Mouse (Mus musculus): Measurements from ENCODE around the gene Cbln3. TPM values are rescaled to one million over a fixed set of nuclear protein-coding genes. Genes with fewer than 3 reads are reported as not detected.

The Cbln3 gene
- polyA plus RNA-seq, 1 experiment from 2014 or later = 0.45 TPM

DNA sequence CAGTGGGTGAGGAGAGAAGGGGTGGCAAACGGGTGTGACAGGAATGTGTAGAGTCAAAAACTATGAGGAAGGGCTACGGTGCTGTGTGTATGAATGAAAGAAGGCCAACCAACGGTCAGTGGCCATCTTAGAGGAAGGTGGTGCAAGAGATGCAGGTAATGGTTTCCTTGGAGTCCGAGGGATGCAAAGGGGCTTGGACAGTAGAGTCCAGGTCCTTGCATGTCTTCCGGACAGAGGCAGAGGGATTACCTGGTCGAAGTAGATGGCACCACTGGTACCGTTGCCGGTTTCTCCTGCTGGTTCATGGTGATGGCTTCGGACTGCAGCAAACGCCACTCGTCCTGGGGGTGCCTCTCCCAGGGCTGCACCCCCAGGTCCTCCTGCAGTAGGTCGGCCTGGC lies 529 bp downstream of the Cbln3 start:
- 88% methylated on average over 12 of the region's 12 CpGs for WGBS
- H3K9me3 ChIP-seq (ENCODE audit: control insufficient read depth, low read depth, low read length) = no peaks in the 10 kb centered on the region
- no peak overlapping the region for H3K4me2 ChIP-seq (replicated peaks; ENCODE audit: low read depth, low read length)
- peaks cover 24% of the 10 kb centered on the region for H3K36me3 ChIP-seq (ENCODE audit: control insufficient read depth, insufficient read depth, low read length)
- H3K27me3 ChIP-seq (ENCODE audit: control insufficient read depth, insufficient read depth, low read length) = no peaks in the 10 kb centered on the region
- no peak overlapping the region for H3K4me3 ChIP-seq (ENCODE audit: low read depth, low read length)
- peak overlapping the region; percentile 95 for H3K27ac ChIP-seq (ENCODE audit: low read length)
- no peak overlapping the region for H3K9ac ChIP-seq (replicated peaks; ENCODE audit: low read depth, low read length)
- no peak for ATAC-seq (ENCODE audit: insufficient number of reproducible peaks, insufficient read depth, low FRiP score, low read depth)
- H3K4me1 ChIP-seq (ENCODE audit: control insufficient read depth, insufficient read depth, low read length) = peaks cover 26% of the 10 kb centered on the region

- no peak for ATAC-seq (ENCODE audit: insufficient number of reproducible peaks, insufficient read depth, low FRiP score, low read depth)
- H3K27ac ChIP-seq (ENCODE audit: low read length) = peak overlapping the region; percentile 63; the same call in 1 of the 2 replicates
- no peak overlapping the region for H3K4me3 ChIP-seq (ENCODE audit: low read depth, low read length)
- no peak overlapping the region for H3K9ac ChIP-seq (replicated peaks; ENCODE audit: low read depth, low read length)
- 91% methylated on average over 13 of the region's 13 CpGs for WGBS
- H3K9me3 ChIP-seq (ENCODE audit: control insufficient read depth, low read depth, low read length) = no peaks in the 10 kb centered on the region
- no peak overlapping the region for H3K4me2 ChIP-seq (replicated peaks; ENCODE audit: low read depth, low read length)
- H3K4me1 ChIP-seq (ENCODE audit: control insufficient read depth, insufficient read depth, low read length) = peaks cover 26% of the 10 kb centered on the region
- H3K36me3 ChIP-seq (ENCODE audit: control insufficient read depth, insufficient read depth, low read length) = peaks cover 20% of the 10 kb centered on the region
- no peaks in the 10 kb centered on the region for H3K27me3 ChIP-seq (ENCODE audit: control insufficient read depth, insufficient read depth, low read length)
Measured at GRCm38 (mm10) chr14:55883149-55883661, 987 bp downstream of the Cbln3 start.

DNA sequence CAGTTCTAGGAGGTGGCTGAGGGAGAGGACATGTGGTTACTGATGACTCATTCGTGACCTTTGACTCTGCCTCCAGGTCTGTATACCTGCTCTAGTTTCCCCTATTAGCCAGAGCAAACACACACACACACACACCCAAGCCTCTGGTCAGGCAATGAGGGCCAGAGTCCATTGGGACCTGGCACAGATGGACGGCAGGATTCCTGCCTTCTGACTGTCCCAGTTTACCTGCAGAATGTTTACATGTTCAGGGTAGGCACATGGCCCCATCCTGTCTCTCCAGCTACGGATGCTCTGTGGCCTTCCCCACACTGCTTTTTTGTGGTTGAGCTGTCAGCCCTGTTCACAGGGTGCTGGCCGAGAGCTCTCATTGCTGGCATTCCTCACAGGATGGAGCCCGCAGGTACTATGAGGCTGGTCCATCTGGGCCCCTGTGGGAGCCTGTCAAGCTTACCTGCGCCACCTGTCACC lies 2.0 kb downstream of the Cbln3 start:
- no peak overlapping the region for H3K4me3 ChIP-seq (ENCODE audit: low read depth, low read length)
- no peak overlapping the region for H3K9ac ChIP-seq (replicated peaks; ENCODE audit: low read depth, low read length)
- ATAC-seq (ENCODE audit: insufficient number of reproducible peaks, insufficient read depth, low FRiP score, low read depth) = peak; percentile 30; the same call in 1 of the 2 replicates
- peak overlapping the region; percentile 63; the same call in 1 of the 2 replicates for H3K27ac ChIP-seq (ENCODE audit: low read length)
- no peaks in the 10 kb centered on the region for H3K27me3 ChIP-seq (ENCODE audit: control insufficient read depth, insufficient read depth, low read length)
- H3K4me1 ChIP-seq (ENCODE audit: control insufficient read depth, insufficient read depth, low read length) = peaks cover 32% of the 10 kb centered on the region
- peaks cover 10% of the 10 kb centered on the region; the same call in 1 of the 2 replicates for H3K36me3 ChIP-seq (ENCODE audit: control insufficient read depth, insufficient read depth, low read length)
- no peak overlapping the region for H3K4me2 ChIP-seq (replicated peaks; ENCODE audit: low read depth, low read length)
- WGBS = 37% methylated on average over 6 of the region's 6 CpGs
- no peaks in the 10 kb centered on the region for H3K9me3 ChIP-seq (ENCODE audit: control insufficient read depth, low read depth, low read length)

GRCm38 (mm10) chr14:55880982-55881381 lies 3.2 kb downstream of the Cbln3 start:
- H3K4me1 ChIP-seq (ENCODE audit: control insufficient read depth, insufficient read depth, low read length) = peaks cover 20% of the 10 kb centered on the region
- 76% methylated on average over 8 of the region's 8 CpGs for WGBS
- ATAC-seq (ENCODE audit: insufficient number of reproducible peaks, insufficient read depth, low FRiP score, low read depth) = no peak
- H3K27me3 ChIP-seq (ENCODE audit: control insufficient read depth, insufficient read depth, low read length) = no peaks in the 10 kb centered on the region
- H3K36me3 ChIP-seq (ENCODE audit: control insufficient read depth, insufficient read depth, low read length) = no peaks in the 10 kb centered on the region
- H3K9ac ChIP-seq (replicated peaks; ENCODE audit: low read depth, low read length) = no peak overlapping the region
- no peak overlapping the region for H3K4me2 ChIP-seq (replicated peaks; ENCODE audit: low read depth, low read length)
- H3K9me3 ChIP-seq (ENCODE audit: control insufficient read depth, low read depth, low read length) = no peaks in the 10 kb centered on the region
- no peak overlapping the region for H3K4me3 ChIP-seq (ENCODE audit: low read depth, low read length)
- no peak overlapping the region for H3K27ac ChIP-seq (ENCODE audit: low read length)

- H3K4me2 ChIP-seq (replicated peaks; ENCODE audit: low read depth, low read length) = no peak overlapping the region
- H3K9ac ChIP-seq (replicated peaks; ENCODE audit: low read depth, low read length) = no peak overlapping the region
- H3K4me3 ChIP-seq (ENCODE audit: low read depth, low read length) = no peak overlapping the region
- no peak overlapping the region for H3K27ac ChIP-seq (ENCODE audit: low read length)
- H3K4me1 ChIP-seq (ENCODE audit: control insufficient read depth, insufficient read depth, low read length) = peaks cover 20% of the 10 kb centered on the region
- ATAC-seq (ENCODE audit: insufficient number of reproducible peaks, insufficient read depth, low FRiP score, low read depth) = no peak
- no peaks in the 10 kb centered on the region for H3K36me3 ChIP-seq (ENCODE audit: control insufficient read depth, insufficient read depth, low read length)
- no peaks in the 10 kb centered on the region for H3K27me3 ChIP-seq (ENCODE audit: control insufficient read depth, insufficient read depth, low read length)
- WGBS = 31% methylated on average over 1 of the region's 1 CpGs
- no peaks in the 10 kb centered on the region for H3K9me3 ChIP-seq (ENCODE audit: control insufficient read depth, low read depth, low read length)
Measured at GRCm38 (mm10) chr14:55879623-55880022, 4.6 kb downstream of the Cbln3 start.

DNA sequence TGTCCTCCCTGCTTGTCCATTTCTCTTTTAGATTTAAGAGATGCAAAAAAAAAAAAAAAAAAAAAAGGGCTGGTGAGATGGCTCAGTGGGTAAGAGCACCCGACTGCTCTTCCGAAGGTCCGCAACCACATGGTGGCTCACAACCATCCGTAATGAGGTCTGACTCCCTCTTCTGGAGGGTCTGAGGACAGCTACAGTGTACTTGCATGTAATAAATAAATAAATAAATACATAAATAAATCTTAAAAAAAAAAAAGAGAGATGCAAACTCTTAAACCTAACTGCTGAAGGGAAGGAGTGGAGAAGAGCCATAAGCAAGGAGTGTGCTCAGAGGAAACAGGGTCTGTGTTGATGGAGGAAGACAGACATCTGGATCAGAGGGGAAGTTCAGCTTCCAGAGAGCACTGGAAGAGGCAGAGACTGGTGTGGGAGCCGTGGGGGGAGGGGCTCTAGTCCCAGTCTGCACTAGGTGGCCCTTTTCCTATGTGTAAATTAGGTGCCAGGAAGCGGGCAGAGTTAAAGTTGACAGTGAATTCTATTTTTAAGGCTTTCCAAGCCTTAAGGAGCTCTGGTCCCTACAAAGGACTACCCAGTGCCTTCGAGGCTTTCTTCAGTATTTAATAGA lies 5.8 kb downstream of the Cbln3 start:
- Histone ChIP-seq H3K4me1 (ENCODE audit: control insufficient read depth, insufficient read depth, low read length) (peaks cover 10% of the 10 kb centered on the region; the same call in 1 of the 2 replicates), H3K27me3 (ENCODE audit: control insufficient read depth, insufficient read depth, low read length) (no peaks in the 10 kb centered on the region), H3K4me2 (replicated peaks; ENCODE audit: low read depth, low read length) (peak overlapping the region; percentile 20; the same call in 1 of the 2 replicates), H3K36me3 (ENCODE audit: control insufficient read depth, insufficient read depth, low read length) (no peaks in the 10 kb centered on the region), H3K9me3 (ENCODE audit: control insufficient read depth, low read depth, low read length) (no peaks in the 10 kb centered on the region), H3K4me3 (ENCODE audit: low read depth, low read length) (no peak overlapping the region), H3K9ac (replicated peaks; ENCODE audit: low read depth, low read length) (no peak overlapping the region), H3K27ac (ENCODE audit: low read length) (no peak overlapping the region)
- ATAC-seq (ENCODE audit: insufficient number of reproducible peaks, insufficient read depth, low FRiP score, low read depth) = no peak
- WGBS = 26% methylated on average over 7 of the region's 7 CpGs

GRCm38 (mm10) chr14:55877469-55878315 lies 6.5 kb downstream of the Cbln3 start:
- 12% methylated on average over 14 of the region's 14 CpGs for WGBS
- no peak overlapping the region for H3K9ac ChIP-seq (replicated peaks; ENCODE audit: low read depth, low read length)
- H3K27me3 ChIP-seq (ENCODE audit: control insufficient read depth, insufficient read depth, low read length) = no peaks in the 10 kb centered on the region
- no peaks in the 10 kb centered on the region for H3K9me3 ChIP-seq (ENCODE audit: control insufficient read depth, low read depth, low read length)
- H3K27ac ChIP-seq (ENCODE audit: low read length) = no peak overlapping the region
- no peaks in the 10 kb centered on the region for H3K36me3 ChIP-seq (ENCODE audit: control insufficient read depth, insufficient read depth, low read length)
- H3K4me3 ChIP-seq (ENCODE audit: low read depth, low read length) = no peak overlapping the region
- ATAC-seq (ENCODE audit: insufficient number of reproducible peaks, insufficient read depth, low FRiP score, low read depth) = no peak
- H3K4me2 ChIP-seq (replicated peaks; ENCODE audit: low read depth, low read length) = peak overlapping the region; percentile 20; the same call in 1 of the 2 replicates
- H3K4me1 ChIP-seq (ENCODE audit: control insufficient read depth, insufficient read depth, low read length) = peaks cover 12% of the 10 kb centered on the region; the same call in 1 of the 2 replicates

Data from stomach, embryonic 14.5 days (tissue).